Comparison of ENCODE assay signal across 16 mouse cellular contexts in the genomic region with DNA sequence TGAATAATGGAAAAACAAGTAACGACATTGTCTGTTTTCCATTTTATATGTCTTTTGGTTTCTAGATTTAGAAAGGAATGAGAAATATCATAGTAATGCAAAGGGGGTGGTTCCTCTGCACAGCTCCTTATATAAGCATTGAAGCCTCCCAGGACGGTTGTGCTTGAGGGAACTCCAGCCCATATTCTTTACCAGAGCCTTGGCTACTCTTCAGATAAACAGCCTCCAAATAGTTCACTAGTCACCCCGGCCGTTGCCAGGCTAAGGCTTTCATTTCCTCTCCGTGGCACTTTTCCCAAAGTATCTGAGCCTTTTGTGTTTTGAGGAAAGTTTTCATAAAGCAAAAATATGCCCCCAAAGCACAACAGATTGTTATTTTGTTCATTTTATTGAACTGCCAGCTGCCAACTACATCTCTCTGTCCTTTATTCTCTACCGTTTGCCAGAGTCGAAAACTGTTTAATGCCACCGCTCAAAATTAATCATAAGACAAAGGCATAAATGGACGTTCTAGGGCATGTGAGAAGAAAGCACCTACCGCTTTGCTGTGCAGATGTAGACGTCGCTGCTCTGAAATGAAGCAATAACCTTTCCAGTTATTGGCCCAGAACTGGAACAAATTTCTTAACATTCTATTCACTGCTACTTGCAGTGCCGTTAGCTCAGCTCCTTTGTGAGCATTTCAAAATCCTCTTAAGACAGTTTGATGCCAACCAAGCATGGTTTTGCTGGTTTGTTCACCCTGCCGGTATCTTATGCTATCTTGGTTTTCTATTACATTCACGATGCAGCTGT.
DNase-seq lines count a peak whose midpoint lies in the region; ATAC-seq and TF ChIP-seq lines count a peak whose summit lies in the region.
"Had no signal": no experiment of that assay in that cellular context is flagged by ENCODE, and none has a peak within 500 bp of the region (broad histone marks: within the 10 kb centered on the region; RNA-seq: fewer than 3 reads in every experiment).

No protein-coding gene starts in this region.

- H3K27me3 ChIP-seq in forebrain, postnatal 0 days (ENCODE audit: insufficient read depth, low read length): no peaks in the 10 kb centered on the region
- no peaks in the 10 kb centered on the region for H3K27me3 ChIP-seq in forebrain, embryonic 12.5 days
- no peaks in the 10 kb centered on the region for H3K27me3 ChIP-seq in midbrain, embryonic 14.5 days (ENCODE audit: control insufficient read depth, insufficient read depth, low read length)
- H3K27me3 ChIP-seq in midbrain, embryonic 10.5 days (ENCODE audit: low read depth, poor library complexity, severe bottlenecking): no peaks in the 10 kb centered on the region
- H3K27me3 ChIP-seq in midbrain, postnatal 0 days (ENCODE audit: insufficient read depth, low read length): no peaks in the 10 kb centered on the region
- no peaks in the 10 kb centered on the region for H3K27me3 ChIP-seq in intestine, embryonic 16.5 days (replicated peaks; ENCODE audit: control insufficient read depth, insufficient read depth, low read length)
- no peaks in the 10 kb centered on the region for H3K27me3 ChIP-seq in kidney, embryonic 15.5 days
- H3K27me3 ChIP-seq: embryonic facial prominence, embryonic 12.5 days; forebrain, embryonic 13.5 days; limb, embryonic 12.5 days had no signal

- H3K27ac ChIP-seq in forebrain, postnatal 0 days (ENCODE audit: low read depth, low read length): no peak overlapping the region
- no peak overlapping the region for H3K27ac ChIP-seq in forebrain, embryonic 12.5 days
- H3K27ac ChIP-seq in midbrain, embryonic 14.5 days (replicated peaks; ENCODE audit: low read depth, low read length): no peak overlapping the region
- H3K27ac ChIP-seq in midbrain, embryonic 10.5 days (replicated peaks): no peak overlapping the region
- no peak overlapping the region for H3K27ac ChIP-seq in midbrain, postnatal 0 days (ENCODE audit: low read depth, low read length)
- H3K27ac ChIP-seq in intestine, embryonic 16.5 days (ENCODE audit: low read length): no peak overlapping the region
- H3K27ac ChIP-seq in kidney, embryonic 15.5 days: no peak overlapping the region
- H3K27ac ChIP-seq: embryonic facial prominence, embryonic 12.5 days; forebrain, embryonic 13.5 days; hindbrain, embryonic 14.5 days; limb, embryonic 12.5 days had no signal

- no peaks in the 10 kb centered on the region for H3K9me3 ChIP-seq in forebrain, postnatal 0 days (ENCODE audit: low read length)
- no peaks in the 10 kb centered on the region for H3K9me3 ChIP-seq in forebrain, embryonic 12.5 days
- H3K9me3 ChIP-seq in midbrain, embryonic 14.5 days (ENCODE audit: control insufficient read depth, low read length): no peaks in the 10 kb centered on the region
- H3K9me3 ChIP-seq in midbrain, embryonic 10.5 days (replicated peaks): no peaks in the 10 kb centered on the region
- H3K9me3 ChIP-seq in midbrain, postnatal 0 days (ENCODE audit: low read length): no peaks in the 10 kb centered on the region
- no peaks in the 10 kb centered on the region for H3K9me3 ChIP-seq in intestine, embryonic 16.5 days (ENCODE audit: control insufficient read depth, low read length)
- no peaks in the 10 kb centered on the region for H3K9me3 ChIP-seq in kidney, embryonic 15.5 days (replicated peaks)
- H3K9me3 ChIP-seq: embryonic facial prominence, embryonic 12.5 days; forebrain, embryonic 13.5 days; limb, embryonic 12.5 days had no signal

- H3K4me2 ChIP-seq in forebrain, postnatal 0 days (ENCODE audit: low read depth): no peak overlapping the region
- no peak overlapping the region for H3K4me2 ChIP-seq in forebrain, embryonic 12.5 days
- H3K4me2 ChIP-seq in midbrain, embryonic 14.5 days (ENCODE audit: low read length): 0 out of 2 replicates have a peak overlapping the region, but pooled peaks have one; percentile 19
- H3K4me2 ChIP-seq in midbrain, postnatal 0 days (ENCODE audit: low read depth, low read length, poor library complexity, severe bottlenecking): peak overlapping the region; percentile 15; the same call in 1 of the 2 replicates
- no peak overlapping the region for H3K4me2 ChIP-seq in intestine, embryonic 16.5 days (ENCODE audit: low read depth, low read length)
- no peak overlapping the region for H3K4me2 ChIP-seq in kidney, embryonic 15.5 days
- H3K4me2 ChIP-seq: embryonic facial prominence, embryonic 12.5 days; forebrain, embryonic 13.5 days; hindbrain, embryonic 14.5 days; limb, embryonic 12.5 days had no signal

- no peak overlapping the region for H3K9ac ChIP-seq in forebrain, postnatal 0 days
- no peak overlapping the region for H3K9ac ChIP-seq in forebrain, embryonic 12.5 days
- no peak overlapping the region for H3K9ac ChIP-seq in midbrain, embryonic 14.5 days (replicated peaks; ENCODE audit: low read length)
- no peak overlapping the region for H3K9ac ChIP-seq in midbrain, postnatal 0 days (replicated peaks; ENCODE audit: low read length, poor library complexity, severe bottlenecking)
- no peak overlapping the region for H3K9ac ChIP-seq in intestine, embryonic 16.5 days (ENCODE audit: low read depth, low read length)
- no peak overlapping the region for H3K9ac ChIP-seq in kidney, embryonic 15.5 days
- H3K9ac ChIP-seq: embryonic facial prominence, embryonic 12.5 days; forebrain, embryonic 13.5 days; hindbrain, embryonic 14.5 days; limb, embryonic 12.5 days had no signal

- DNase-seq in forebrain, postnatal 0 days: peak; percentile 29
- peak; percentile 44 for DNase-seq in midbrain, embryonic 14.5 days
- no peak for DNase-seq in midbrain, embryonic 10.5 days (ENCODE audit: low spot score)
- DNase-seq in gastrocnemius, postnatal 25 days: peak; percentile 10
- DNase-seq in midbrain, postnatal 0 days (ENCODE audit: low spot score): peak; percentile 46
- DNase-seq: adrenal gland, postnatal 14 days; cerebellum, postnatal 36 days; kidney, adult 18-20 months; thymus, adult 2 months had no signal

- H3K36me3 ChIP-seq in forebrain, postnatal 0 days (ENCODE audit: insufficient read depth): no peaks in the 10 kb centered on the region
- no peaks in the 10 kb centered on the region for H3K36me3 ChIP-seq in forebrain, embryonic 12.5 days (replicated peaks)
- H3K36me3 ChIP-seq in midbrain, embryonic 14.5 days (ENCODE audit: control insufficient read depth, insufficient read depth, low read length): no peaks in the 10 kb centered on the region
- H3K36me3 ChIP-seq in midbrain, embryonic 10.5 days: no peaks in the 10 kb centered on the region
- no peaks in the 10 kb centered on the region for H3K36me3 ChIP-seq in midbrain, postnatal 0 days (ENCODE audit: insufficient read depth, low read length)
- H3K36me3 ChIP-seq in intestine, embryonic 16.5 days (ENCODE audit: control insufficient read depth, insufficient read depth, low read length): no peaks in the 10 kb centered on the region
- no peaks in the 10 kb centered on the region for H3K36me3 ChIP-seq in kidney, embryonic 15.5 days
- H3K36me3 ChIP-seq: embryonic facial prominence, embryonic 12.5 days; limb, embryonic 12.5 days had no signal

- no peak for TF ChIP-seq CTCF in forebrain, postnatal 0 days (IDR thresholded peaks at IDR 0.05; ENCODE audit: low read depth)
- no peak for TF ChIP-seq CTCF in midbrain, postnatal 0 days (IDR thresholded peaks at IDR 0.05)

- H3K4me1 ChIP-seq in forebrain, postnatal 0 days (ENCODE audit: insufficient read depth): no peaks in the 10 kb centered on the region
- 0 out of 2 replicates have a peak, but pooled peaks cover 4% of the 10 kb centered on the region for H3K4me1 ChIP-seq in forebrain, embryonic 12.5 days
- H3K4me1 ChIP-seq in midbrain, embryonic 14.5 days (ENCODE audit: control insufficient read depth, insufficient read depth, low read length): peaks cover 8% of the 10 kb centered on the region; the same call in 1 of the 2 replicates
- 0 out of 2 replicates have a peak, but pooled peaks cover 3% of the 10 kb centered on the region for H3K4me1 ChIP-seq in midbrain, embryonic 10.5 days
- no peaks in the 10 kb centered on the region for H3K4me1 ChIP-seq in midbrain, postnatal 0 days (ENCODE audit: insufficient read depth, low read length)
- no peaks in the 10 kb centered on the region for H3K4me1 ChIP-seq in intestine, embryonic 16.5 days (ENCODE audit: control insufficient read depth, insufficient read depth, low read length)
- H3K4me1 ChIP-seq in kidney, embryonic 15.5 days: no peaks in the 10 kb centered on the region
- H3K4me1 ChIP-seq: embryonic facial prominence, embryonic 12.5 days; forebrain, embryonic 13.5 days; limb, embryonic 12.5 days had no signal

- H3K4me3 ChIP-seq in forebrain, postnatal 0 days (ENCODE audit: low read depth, low read length): no peak overlapping the region
- H3K4me3 ChIP-seq in forebrain, embryonic 12.5 days (replicated peaks): no peak overlapping the region
- H3K4me3 ChIP-seq in midbrain, embryonic 14.5 days (replicated peaks; ENCODE audit: low read depth, low read length): no peak overlapping the region
- no peak overlapping the region for H3K4me3 ChIP-seq in midbrain, embryonic 10.5 days
- H3K4me3 ChIP-seq in midbrain, postnatal 0 days (ENCODE audit: low read depth, low read length): no peak overlapping the region
- no peak overlapping the region for H3K4me3 ChIP-seq in intestine, embryonic 16.5 days (ENCODE audit: low read length)
- H3K4me3 ChIP-seq in kidney, embryonic 15.5 days (replicated peaks): no peak overlapping the region
- H3K4me3 ChIP-seq: embryonic facial prominence, embryonic 12.5 days; forebrain, embryonic 13.5 days; limb, embryonic 12.5 days had no signal

- peak; percentile 32; the same call in 1 of the 2 replicates for ATAC-seq in forebrain, postnatal 0 days
- ATAC-seq in forebrain, embryonic 12.5 days (ENCODE audit: low FRiP score): no peak
- ATAC-seq in midbrain, embryonic 14.5 days (ENCODE audit: low FRiP score, low TSS enrichment): no peak
- ATAC-seq in midbrain, postnatal 0 days (ENCODE audit: low FRiP score): no peak
- ATAC-seq in intestine, embryonic 16.5 days: no peak
- ATAC-seq in kidney, embryonic 15.5 days (replicated peaks; ENCODE audit: low FRiP score): no peak
- ATAC-seq: forebrain, embryonic 13.5 days had no signal

- 44% methylated on average over 15 of the region's 15 CpGs for WGBS in forebrain, postnatal 0 days
- 75% methylated on average over 15 of the region's 15 CpGs for WGBS in forebrain, embryonic 12.5 days
- 44% methylated on average over 15 of the region's 15 CpGs for WGBS in midbrain, embryonic 14.5 days
- WGBS in midbrain, embryonic 10.5 days: 76% methylated on average over 15 of the region's 15 CpGs
- 36% methylated on average over 15 of the region's 15 CpGs for WGBS in midbrain, postnatal 0 days
- 80% methylated on average over 15 of the region's 15 CpGs for WGBS in intestine, embryonic 16.5 days
- 87% methylated on average over 15 of the region's 15 CpGs for WGBS in kidney, embryonic 15.5 days

Comparison
In these comparisons a context has a peak if more than half of its experiments do, and no peak if none do; other contexts are left out.
1. H3K4me2 ChIP-seq: peak in midbrain, embryonic 14.5 days (single experiment) and midbrain, postnatal 0 days (single experiment); none in forebrain, postnatal 0 days (single experiment), forebrain, embryonic 12.5 days (single experiment), intestine, embryonic 16.5 days (single experiment) and kidney, embryonic 15.5 days (single experiment).